Mouse (Mus musculus): ENCODE measurements around the gene Fto. TPM values are rescaled to one million over a fixed set of nuclear protein-coding genes. Genes with fewer than 3 reads are reported as not detected.

Gene Fto
- polyA plus RNA-seq, 1 experiment from 2014 or later = 149 TPM

DNA sequence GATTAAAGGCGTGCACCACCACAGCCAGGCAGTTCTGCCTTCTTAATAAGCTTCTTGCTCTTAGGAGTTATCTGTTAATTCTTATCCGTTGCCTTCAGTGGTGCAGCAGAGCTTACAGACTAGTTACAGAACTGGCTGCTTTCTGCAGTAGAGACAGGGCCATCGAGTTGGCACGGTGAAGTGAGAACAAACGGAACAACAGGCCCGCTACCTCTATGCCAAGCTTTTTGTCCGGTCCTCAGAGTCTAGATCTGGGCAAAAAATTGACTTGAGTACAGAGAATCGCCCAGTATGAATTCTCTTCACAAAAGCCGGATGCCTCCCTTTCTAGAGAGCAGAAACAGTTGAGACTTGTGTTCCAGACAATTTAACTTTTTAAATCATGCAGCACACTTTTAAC lies 290.4 kb downstream of the Fto start:
- no peak overlapping the region for H3K4me2 ChIP-seq (replicated peaks)
- ATAC-seq (ENCODE audit: low FRiP score) = no peak
- WGBS = 86% methylated on average over 9 of the region's 9 CpGs

DNA sequence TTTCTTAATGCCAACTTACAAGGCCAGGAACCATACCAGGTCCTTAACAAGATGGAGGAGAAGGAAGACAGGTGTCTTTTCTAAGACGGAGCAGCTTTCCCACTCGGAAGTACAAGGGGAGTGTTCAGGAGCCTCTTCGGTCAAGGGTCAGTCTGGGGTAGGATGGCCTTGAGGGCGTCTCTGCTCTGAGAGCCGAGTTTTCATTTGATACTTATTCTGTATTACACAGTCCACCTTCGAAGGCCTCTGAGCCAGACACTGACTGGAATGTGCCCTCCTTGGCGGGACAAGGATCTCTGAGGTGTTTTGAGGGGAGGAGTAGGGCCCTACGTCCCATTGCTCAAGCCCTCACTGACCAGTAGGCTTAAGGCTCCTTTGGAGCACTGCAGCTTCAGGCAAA lies 292.6 kb downstream of the Fto start:
- Histone ChIP-seq H3K27me3 (ENCODE audit: control insufficient read depth, insufficient read depth, low read length) (peaks cover 14% of the 10 kb centered on the region), H3K9me3 (ENCODE audit: control insufficient read depth, low read length) (no peaks in the 10 kb centered on the region), H3K4me3 (replicated peaks; ENCODE audit: low read length) (no peak overlapping the region), H3K4me1 (replicated peaks; ENCODE audit: control insufficient read depth, insufficient read depth, low read length) (peaks cover 4% of the 10 kb centered on the region), H3K36me3 (replicated peaks; ENCODE audit: control insufficient read depth, insufficient read depth) (no peaks in the 10 kb centered on the region), H3K9ac (no peak overlapping the region), H3K4me2 (replicated peaks) (no peak overlapping the region), H3K27ac (no peak overlapping the region)
- DNase-seq (ENCODE audit: low spot score) (no peak), ATAC-seq (ENCODE audit: low FRiP score) (no peak)
- WGBS = 89% methylated on average over 8 of the region's 8 CpGs

More for the DNA sequence above, 290.4 kb downstream of the Fto start:
- H3K9me3 ChIP-seq (ENCODE audit: control insufficient read depth, low read length) = no peaks in the 10 kb centered on the region
- peaks cover 7% of the 10 kb centered on the region for H3K27me3 ChIP-seq (ENCODE audit: control insufficient read depth, insufficient read depth, low read length)
- H3K36me3 ChIP-seq (replicated peaks; ENCODE audit: control insufficient read depth, insufficient read depth) = no peaks in the 10 kb centered on the region
- no peak for DNase-seq (ENCODE audit: low spot score)
- no peaks in the 10 kb centered on the region; the same call in 1 of the 2 replicates for H3K4me1 ChIP-seq (replicated peaks; ENCODE audit: control insufficient read depth, insufficient read depth, low read length)
- H3K4me3 ChIP-seq (replicated peaks; ENCODE audit: low read length) = no peak overlapping the region
- no peak overlapping the region for H3K9ac ChIP-seq
- H3K27ac ChIP-seq = no peak overlapping the region

DNA sequence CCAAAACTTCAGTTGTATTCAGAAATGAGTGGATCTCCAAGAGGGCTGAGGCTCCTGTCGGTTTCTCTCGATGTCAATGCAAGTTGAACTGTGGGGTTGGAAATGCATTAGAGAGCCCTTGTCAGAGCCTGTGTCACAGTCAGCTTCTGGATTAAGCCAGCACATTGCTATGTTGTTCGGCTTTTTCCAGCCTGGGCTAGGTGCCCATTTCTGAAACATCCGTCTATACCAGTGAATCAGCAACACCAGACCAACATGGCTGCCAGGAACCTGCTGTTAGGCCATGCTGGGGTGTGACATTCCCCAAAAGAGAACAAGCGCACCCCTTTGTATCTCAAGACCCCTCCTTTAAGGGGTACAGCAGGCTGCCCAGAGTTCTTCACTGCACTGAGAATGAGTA lies 293.8 kb downstream of the Fto start:
- Histone ChIP-seq H3K4me1 (replicated peaks; ENCODE audit: control insufficient read depth, insufficient read depth, low read length) (peaks cover 16% of the 10 kb centered on the region), H3K4me2 (replicated peaks) (no peak overlapping the region), H3K36me3 (replicated peaks; ENCODE audit: control insufficient read depth, insufficient read depth) (no peaks in the 10 kb centered on the region), H3K27me3 (ENCODE audit: control insufficient read depth, insufficient read depth, low read length) (peaks cover 14% of the 10 kb centered on the region), H3K27ac (no peak overlapping the region), H3K9me3 (ENCODE audit: control insufficient read depth, low read length) (no peaks in the 10 kb centered on the region), H3K4me3 (replicated peaks; ENCODE audit: low read length) (no peak overlapping the region), H3K9ac (no peak overlapping the region)
- no peak for DNase-seq (ENCODE audit: low spot score)
- 75% methylated on average over 5 of the region's 5 CpGs for WGBS
- ATAC-seq (ENCODE audit: low FRiP score) = no peak

DNA sequence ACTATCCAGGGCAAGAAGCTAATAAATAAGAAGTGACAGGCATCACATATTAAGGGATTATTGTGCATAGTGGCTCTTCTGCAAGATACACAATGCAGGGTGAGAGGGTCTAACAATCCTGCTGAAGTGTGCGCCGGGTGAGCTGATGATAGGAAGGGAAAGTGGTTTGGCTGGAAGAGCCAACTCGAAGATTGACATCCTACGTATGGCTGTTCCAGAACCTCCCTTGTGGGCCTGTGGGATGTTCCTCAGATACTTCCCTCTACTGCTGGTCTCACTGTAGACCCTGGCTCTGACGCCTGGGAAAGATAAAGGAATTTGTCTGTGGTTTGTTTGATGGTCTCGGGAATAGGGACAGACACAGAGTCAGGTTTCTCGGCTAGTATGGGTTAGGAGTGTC lies 297.9 kb downstream of the Fto start:
- no peak overlapping the region for H3K4me3 ChIP-seq (replicated peaks; ENCODE audit: low read length)
- H3K9ac ChIP-seq = no peak overlapping the region
- no peak overlapping the region for H3K27ac ChIP-seq
- DNase-seq (ENCODE audit: low spot score) (no peak), ATAC-seq (ENCODE audit: low FRiP score) (no peak)
- H3K4me1 ChIP-seq (replicated peaks; ENCODE audit: control insufficient read depth, insufficient read depth, low read length) = peaks cover 30% of the 10 kb centered on the region
- WGBS = 43% methylated on average over 7 of the region's 7 CpGs
- no peaks in the 10 kb centered on the region for H3K36me3 ChIP-seq (replicated peaks; ENCODE audit: control insufficient read depth, insufficient read depth)
- no peaks in the 10 kb centered on the region for H3K9me3 ChIP-seq (ENCODE audit: control insufficient read depth, low read length)
- H3K27me3 ChIP-seq (ENCODE audit: control insufficient read depth, insufficient read depth, low read length) = peaks cover 30% of the 10 kb centered on the region
- H3K4me2 ChIP-seq (replicated peaks) = no peak overlapping the region

DNA sequence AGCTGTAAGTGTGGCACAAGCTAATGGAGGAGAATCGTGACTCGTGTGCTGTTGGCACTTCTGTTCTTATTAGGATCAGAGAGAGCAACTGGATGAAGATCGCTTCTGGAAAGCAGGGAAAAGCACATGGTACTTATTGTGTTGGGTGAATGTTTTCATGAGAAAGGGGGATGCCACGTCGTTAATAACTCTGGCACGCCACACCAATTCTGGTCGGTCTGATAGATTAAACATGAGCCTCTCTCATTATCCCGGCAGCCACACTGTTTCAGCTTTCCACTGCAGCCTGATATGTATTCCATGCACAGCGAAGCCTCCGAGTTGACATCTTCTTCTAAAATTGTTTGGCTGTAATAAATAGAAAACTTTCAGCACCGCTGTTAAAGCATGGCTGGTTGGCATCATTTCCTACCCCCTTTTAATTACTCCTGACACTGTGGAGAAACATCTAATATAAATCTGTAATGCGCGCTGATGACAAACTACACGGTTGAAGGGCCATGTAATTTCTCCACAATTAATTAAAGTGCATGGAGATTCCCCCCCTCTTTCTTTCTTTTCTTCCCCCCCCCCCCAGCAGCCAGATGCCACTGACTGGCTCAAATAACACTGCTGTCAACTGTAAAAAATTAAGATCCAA lies 298.5 kb downstream of the Fto start:
- H3K9ac ChIP-seq = no peak overlapping the region
- H3K27me3 ChIP-seq (ENCODE audit: control insufficient read depth, insufficient read depth, low read length) = peaks cover 30% of the 10 kb centered on the region
- ATAC-seq (ENCODE audit: low FRiP score) = peak; percentile 69
- H3K36me3 ChIP-seq (replicated peaks; ENCODE audit: control insufficient read depth, insufficient read depth) = no peaks in the 10 kb centered on the region
- H3K9me3 ChIP-seq (ENCODE audit: control insufficient read depth, low read length) = no peaks in the 10 kb centered on the region
- DNase-seq (ENCODE audit: low spot score) = peak; percentile 51
- H3K4me1 ChIP-seq (replicated peaks; ENCODE audit: control insufficient read depth, insufficient read depth, low read length) = peaks cover 30% of the 10 kb centered on the region
- no peak overlapping the region for H3K4me3 ChIP-seq (replicated peaks; ENCODE audit: low read length)
- H3K4me2 ChIP-seq (replicated peaks) = 0 out of 2 replicates have a peak overlapping the region, but pooled peaks have one; percentile 14
- WGBS = 22% methylated on average over 14 of the region's 14 CpGs
- 0 out of 2 replicates have a peak overlapping the region, but pooled peaks have one; percentile 11 for H3K27ac ChIP-seq

DNA sequence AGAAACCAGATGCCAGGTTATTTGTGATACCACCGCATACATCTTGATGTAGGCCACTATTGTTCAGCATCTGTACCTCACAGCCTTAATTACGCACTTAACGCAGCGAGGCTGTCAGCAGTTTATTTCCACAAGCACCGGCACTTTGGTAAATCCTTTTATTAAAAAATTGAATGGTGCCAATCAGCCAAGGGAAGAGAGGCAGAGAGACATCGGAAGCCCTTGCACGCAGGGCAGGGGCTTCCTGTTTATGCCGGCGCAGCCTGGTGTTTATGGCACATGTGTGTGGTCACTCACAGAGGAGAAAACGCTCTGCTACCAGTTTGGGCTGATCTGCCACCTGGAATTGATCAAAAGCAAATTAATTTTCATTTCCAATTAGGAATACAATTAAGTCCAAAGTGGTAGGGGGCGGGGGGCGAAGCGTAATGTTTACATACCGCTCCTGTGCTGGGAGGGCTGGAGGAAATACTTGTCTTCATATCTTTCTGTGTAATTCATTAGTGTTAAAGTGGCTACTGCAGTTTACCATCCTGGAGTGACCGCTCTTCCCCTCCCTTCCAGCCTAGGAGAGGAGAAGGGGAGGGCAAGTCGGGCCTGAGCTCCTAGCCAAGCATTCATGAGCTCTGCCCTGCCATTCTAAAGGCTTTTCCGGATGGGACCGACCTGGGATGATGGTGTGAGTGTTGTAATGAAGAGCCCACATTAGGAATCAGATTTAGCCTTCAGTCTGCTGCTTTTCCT lies 299.2 kb downstream of the Fto start:
- ATAC-seq (ENCODE audit: low FRiP score) (0 out of 2 replicates have a peak, but pooled peaks have one; percentile 32), DNase-seq (ENCODE audit: low spot score) (no peak)
- Histone ChIP-seq H3K36me3 (replicated peaks; ENCODE audit: control insufficient read depth, insufficient read depth) (no peaks in the 10 kb centered on the region), H3K4me2 (replicated peaks) (peak overlapping the region; percentile 14; the same call in 1 of the 2 replicates), H3K4me3 (replicated peaks; ENCODE audit: low read length) (no peak overlapping the region), H3K27ac (peak overlapping the region; percentile 11; the same call in 1 of the 2 replicates), H3K27me3 (ENCODE audit: control insufficient read depth, insufficient read depth, low read length) (peaks cover 30% of the 10 kb centered on the region), H3K4me1 (replicated peaks; ENCODE audit: control insufficient read depth, insufficient read depth, low read length) (peaks cover 36% of the 10 kb centered on the region), H3K9ac (0 out of 2 replicates have a peak overlapping the region, but pooled peaks have one; percentile 12), H3K9me3 (ENCODE audit: control insufficient read depth, low read length) (no peaks in the 10 kb centered on the region)
- WGBS = 26% methylated on average over 18 of the region's 18 CpGs

DNA sequence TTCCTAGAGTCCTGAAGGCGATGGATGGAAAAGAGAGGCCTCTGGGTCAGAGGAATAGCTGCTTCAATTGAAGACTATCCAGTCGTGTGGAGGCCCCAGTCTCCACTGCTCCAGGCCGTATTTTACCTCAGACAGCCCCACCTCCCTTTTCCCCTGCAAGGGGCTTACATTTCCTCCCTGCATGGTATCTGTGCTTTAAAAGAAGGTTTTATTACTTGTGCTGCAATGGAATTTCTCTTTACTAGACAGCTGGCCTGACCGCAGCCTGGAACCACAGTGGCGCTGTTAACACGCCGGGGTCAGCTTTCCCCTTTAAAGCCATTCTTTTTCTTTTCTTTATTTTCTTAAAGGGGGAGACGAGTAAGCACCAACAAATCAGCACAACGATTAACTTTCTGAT lies 300.3 kb downstream of the Fto start:
- H3K4me1 ChIP-seq (replicated peaks; ENCODE audit: control insufficient read depth, insufficient read depth, low read length) = peaks cover 46% of the 10 kb centered on the region
- DNase-seq (ENCODE audit: low spot score) (no peak), ATAC-seq (ENCODE audit: low FRiP score) (no peak)
- H3K9ac ChIP-seq = no peak overlapping the region
- H3K27ac ChIP-seq = no peak overlapping the region
- H3K4me2 ChIP-seq (replicated peaks) = no peak overlapping the region
- WGBS = 19% methylated on average over 9 of the region's 9 CpGs
- no peaks in the 10 kb centered on the region for H3K9me3 ChIP-seq (ENCODE audit: control insufficient read depth, low read length)
- H3K36me3 ChIP-seq (replicated peaks; ENCODE audit: control insufficient read depth, insufficient read depth) = no peaks in the 10 kb centered on the region
- H3K4me3 ChIP-seq (replicated peaks; ENCODE audit: low read length) = no peak overlapping the region
- peaks cover 23% of the 10 kb centered on the region for H3K27me3 ChIP-seq (ENCODE audit: control insufficient read depth, insufficient read depth, low read length)

DNA sequence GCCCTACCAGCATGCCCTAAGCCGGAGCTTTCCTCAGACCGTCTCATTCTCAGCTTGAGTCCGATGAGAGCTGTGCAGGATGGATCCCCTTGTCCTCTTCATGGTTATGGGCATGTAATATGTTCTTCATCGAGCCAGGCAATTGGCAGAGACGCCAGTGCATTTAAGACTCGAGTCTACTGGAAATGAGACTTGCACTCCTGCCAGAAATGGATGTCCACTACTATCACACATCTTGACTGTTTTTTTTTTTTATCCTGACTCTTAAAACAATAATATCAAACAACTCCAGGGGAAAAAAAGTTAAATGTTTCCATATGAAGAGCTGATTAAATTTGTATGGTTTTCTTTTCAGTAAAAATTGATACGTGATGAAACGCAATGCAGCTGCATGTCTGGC lies 301.9 kb downstream of the Fto start:
- Histone ChIP-seq H3K27me3 (ENCODE audit: control insufficient read depth, insufficient read depth, low read length) (peaks cover 23% of the 10 kb centered on the region), H3K4me3 (replicated peaks; ENCODE audit: low read length) (no peak overlapping the region), H3K4me2 (replicated peaks) (no peak overlapping the region), H3K9ac (no peak overlapping the region), H3K4me1 (replicated peaks; ENCODE audit: control insufficient read depth, insufficient read depth, low read length) (peaks cover 46% of the 10 kb centered on the region), H3K27ac (no peak overlapping the region), H3K9me3 (ENCODE audit: control insufficient read depth, low read length) (no peaks in the 10 kb centered on the region), H3K36me3 (replicated peaks; ENCODE audit: control insufficient read depth, insufficient read depth) (no peaks in the 10 kb centered on the region)
- 78% methylated on average over 8 of the region's 8 CpGs for WGBS
- no peak for ATAC-seq (ENCODE audit: low FRiP score)
- DNase-seq (ENCODE audit: low spot score) = no peak

DNA sequence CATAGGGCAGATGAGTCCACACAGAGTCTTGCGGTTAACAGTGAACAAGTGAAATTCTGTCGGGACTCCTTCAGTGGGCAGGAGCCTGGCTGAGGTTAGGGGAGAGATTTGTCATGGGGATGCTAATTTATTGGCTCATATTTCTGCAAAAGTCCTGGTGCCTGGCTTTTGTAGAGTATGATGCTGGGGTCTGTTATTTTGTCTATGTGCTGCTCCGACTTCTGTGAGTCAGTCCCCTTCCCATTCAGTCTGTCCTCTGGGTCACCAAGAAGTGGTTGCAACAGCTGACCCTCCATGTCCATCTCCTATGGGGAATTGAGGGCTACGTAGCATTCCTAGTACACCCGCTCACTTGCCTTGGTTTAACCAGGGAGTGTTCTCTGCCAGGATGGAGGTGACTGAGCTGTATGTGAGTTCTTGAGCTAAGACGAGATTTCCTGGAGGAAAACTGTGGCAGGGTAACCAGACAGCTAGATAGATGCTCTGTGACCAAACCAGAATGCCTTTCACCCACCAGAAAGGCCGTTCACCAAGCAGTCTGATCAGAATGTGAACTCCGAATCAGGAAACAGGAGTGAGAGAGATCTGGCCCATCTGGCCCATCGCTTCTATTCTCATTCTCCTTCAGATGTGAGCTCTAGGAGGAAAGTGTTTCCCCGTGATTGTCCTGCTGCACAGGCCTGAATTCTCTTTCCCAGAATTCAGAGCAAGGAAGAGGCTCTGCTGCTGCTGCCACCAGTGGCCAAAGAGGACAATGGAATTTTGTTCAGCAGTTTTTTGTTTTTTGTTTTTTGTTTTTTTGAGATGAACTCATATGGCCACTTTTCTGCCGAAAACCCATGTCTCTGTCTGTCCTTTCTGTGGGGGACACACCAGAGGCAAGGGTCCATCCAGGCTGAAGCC lies 302.7 kb downstream of the Fto start:
- Histone ChIP-seq H3K4me2 (replicated peaks) (no peak overlapping the region), H3K4me3 (replicated peaks; ENCODE audit: low read length) (no peak overlapping the region), H3K9ac (no peak overlapping the region), H3K36me3 (replicated peaks; ENCODE audit: control insufficient read depth, insufficient read depth) (no peaks in the 10 kb centered on the region), H3K27ac (0 out of 2 replicates have a peak overlapping the region, but pooled peaks have one; percentile 26), H3K9me3 (ENCODE audit: control insufficient read depth, low read length) (no peaks in the 10 kb centered on the region), H3K27me3 (ENCODE audit: control insufficient read depth, insufficient read depth, low read length) (peaks cover 20% of the 10 kb centered on the region; the same call in 1 of the 2 replicates), H3K4me1 (replicated peaks; ENCODE audit: control insufficient read depth, insufficient read depth, low read length) (peaks cover 41% of the 10 kb centered on the region)
- WGBS = 66% methylated on average over 11 of the region's 11 CpGs
- ATAC-seq (ENCODE audit: low FRiP score) = no peak
- DNase-seq (ENCODE audit: low spot score) = no peak

All from hindbrain, embryonic 14.5 days (tissue).